Mouse (Mus musculus) T-helper 17 cell (primary cell): ENCODE data around the gene Igfbp5.

Experiments used
- in situ Hi-C, 2 experiments: fragments of 300-600 bp; cut with MboI, MseI; formaldehyde crosslinking; loops; 1 replicate in 1 of 2; 2 replicates in 1 of 2; pipeline ENCODE4 v1.15.1; 2025; ENCODE audit warnings: high pct_unique_total_duplicates in 2 of 2

The Igfbp5 gene

GRCm38 (mm10) chr1:72869681-72870614, 4.7 kb downstream of the Igfbp5 start:
- in situ Hi-C loops: loop anchor here (5.0 to 25.0 kb wide), 5 partner anchors 555 to 1745 kb away; partner anchors contain the start of genes Tmbim1 (in 1 of the 2) and Xrcc5 (in 1 of the 2)

GRCm38 (mm10) chr1:72869275-72869674, 5.4 kb downstream of the Igfbp5 start:
- in situ Hi-C loops: loop anchor here (5.0 to 25.0 kb wide), 5 partner anchors 554 to 1744 kb away; partner anchors contain the start of genes Tmbim1 (in 1 of the 2) and Xrcc5 (in 1 of the 2)

- in situ Hi-C loops: loop anchor here (5.0 to 25.0 kb wide), 5 partner anchors 554 to 1744 kb away; partner anchors contain the start of genes Tmbim1 (in 1 of the 2) and Xrcc5 (in 1 of the 2)
Observed at GRCm38 (mm10) chr1:72868429-72869215, 6.1 kb downstream of the Igfbp5 start.

GRCm38 (mm10) chr1:72867346-72867745, 7.3 kb downstream of the Igfbp5 start:
- in situ Hi-C loops: loop anchor here (5.0 to 25.0 kb wide), 5 partner anchors 553 to 1743 kb away; partner anchors contain the start of genes Tmbim1 (in 1 of the 2) and Xrcc5 (in 1 of the 2)

- in situ Hi-C loops: loop anchor here (5.0 to 25.0 kb wide), 5 partner anchors 552 to 1742 kb away; partner anchors contain the start of genes Tmbim1 (in 1 of the 2) and Xrcc5 (in 1 of the 2)
Observed at GRCm38 (mm10) chr1:72866417-72866816, 8.3 kb downstream of the Igfbp5 start.

- in situ Hi-C loops: loop anchor here (5.0 to 25.0 kb wide), 5 partner anchors 551 to 1741 kb away; partner anchors contain the start of genes Tmbim1 (in 1 of the 2) and Xrcc5 (in 1 of the 2)
Observed at GRCm38 (mm10) chr1:72865900-72866299, 8.8 kb downstream of the Igfbp5 start.

GRCm38 (mm10) chr1:72864272-72864671, 10.4 kb downstream of the Igfbp5 start:
- in situ Hi-C loops: loop anchor here (5.0 to 25.0 kb wide), 6 partner anchors 142 to 1739 kb away; partner anchors contain the start of genes Tmbim1 (in 1 of the 2) and Xrcc5 (in 1 of the 2)

- in situ Hi-C loops: loop anchor here (5.0 to 25.0 kb wide), 6 partner anchors 141 to 1739 kb away; partner anchors contain the start of genes Tmbim1 (in 1 of the 2) and Xrcc5 (in 1 of the 2)
Observed at GRCm38 (mm10) chr1:72863692-72864091, 11.0 kb downstream of the Igfbp5 start.

- in situ Hi-C loops: loop anchor here (5.0 to 25.0 kb wide), 6 partner anchors 140 to 1737 kb away; partner anchors contain the start of genes Tmbim1 (in 1 of the 2) and Xrcc5 (in 1 of the 2)
Observed at GRCm38 (mm10) chr1:72862248-72862647, 12.4 kb downstream of the Igfbp5 start.

- in situ Hi-C loops: loop anchor here (5.0 to 25.0 kb wide), 6 partner anchors 139 to 1737 kb away; partner anchors contain the start of genes Tmbim1 (in 1 of the 2) and Xrcc5 (in 1 of the 2)
Observed at GRCm38 (mm10) chr1:72861702-72862101, 13.0 kb downstream of the Igfbp5 start.

GRCm38 (mm10) chr1:72860502-72860901, 14.2 kb downstream of the Igfbp5 start:
- in situ Hi-C loops: loop anchor here (5.0 to 25.0 kb wide), 6 partner anchors 138 to 1736 kb away; partner anchors contain the start of genes Tmbim1 (in 1 of the 2) and Xrcc5 (in 1 of the 2)

GRCm38 (mm10) chr1:72859963-72860362, 14.7 kb downstream of the Igfbp5 start:
- in situ Hi-C loops: loop anchor here (5.0 to 25.0 kb wide), 8 partner anchors 138 to 1735 kb away; partner anchors contain the start of genes Tmbim1 (in 1 of the 2) and Xrcc5 (in 1 of the 2)

GRCm38 (mm10) chr1:72858874-72859273, 15.8 kb downstream of the Igfbp5 start:
- in situ Hi-C loops: loop anchor here in 1 of 2 experiments (10.0 to 25.0 kb wide), 4 partner anchors 547 to 1453 kb away; partner anchors contain the start of genes Tmbim1 and Xrcc5

- in situ Hi-C loops: loop anchor here in 1 of 2 experiments (10.0 to 25.0 kb wide), 4 partner anchors 546 to 1454 kb away; partner anchors contain the start of genes Tmbim1 and Xrcc5
Observed at GRCm38 (mm10) chr1:72858286-72858685, 16.4 kb downstream of the Igfbp5 start.

- in situ Hi-C loops: loop anchor here in 1 of 2 experiments (10.0 to 25.0 kb wide), 4 partner anchors 545 to 1455 kb away; partner anchors contain the start of genes Tmbim1 and Xrcc5
Observed at GRCm38 (mm10) chr1:72857631-72858030, 17.1 kb downstream of the Igfbp5 start.

GRCm38 (mm10) chr1:72857142-72857541, 17.5 kb downstream of the Igfbp5 start:
- in situ Hi-C loops: loop anchor here in 1 of 2 experiments (10.0 to 25.0 kb wide), 4 partner anchors 545 to 1455 kb away; partner anchors contain the start of genes Tmbim1 and Xrcc5

- in situ Hi-C loops: loop anchor here in 1 of 2 experiments (10.0 to 25.0 kb wide), 4 partner anchors 544 to 1456 kb away; partner anchors contain the start of genes Tmbim1 and Xrcc5
Observed at GRCm38 (mm10) chr1:72856209-72856909, 18.3 kb downstream of the Igfbp5 start.

- in situ Hi-C loops: loop anchor here in 1 of 2 experiments (10.0 to 25.0 kb wide), 4 partner anchors 543 to 1457 kb away; partner anchors contain the start of genes Tmbim1 and Xrcc5
Observed at GRCm38 (mm10) chr1:72855729-72856128, 19.0 kb downstream of the Igfbp5 start.
